Mouse (Mus musculus): ENCODE data around the gene Hsd17b13.
"Not testable (repeated sequence)": the region's sequence is repeated elsewhere in the genome, so short reads cannot be mapped to it uniquely, and the experiment has no call there.

Gene Hsd17b13

DNA sequence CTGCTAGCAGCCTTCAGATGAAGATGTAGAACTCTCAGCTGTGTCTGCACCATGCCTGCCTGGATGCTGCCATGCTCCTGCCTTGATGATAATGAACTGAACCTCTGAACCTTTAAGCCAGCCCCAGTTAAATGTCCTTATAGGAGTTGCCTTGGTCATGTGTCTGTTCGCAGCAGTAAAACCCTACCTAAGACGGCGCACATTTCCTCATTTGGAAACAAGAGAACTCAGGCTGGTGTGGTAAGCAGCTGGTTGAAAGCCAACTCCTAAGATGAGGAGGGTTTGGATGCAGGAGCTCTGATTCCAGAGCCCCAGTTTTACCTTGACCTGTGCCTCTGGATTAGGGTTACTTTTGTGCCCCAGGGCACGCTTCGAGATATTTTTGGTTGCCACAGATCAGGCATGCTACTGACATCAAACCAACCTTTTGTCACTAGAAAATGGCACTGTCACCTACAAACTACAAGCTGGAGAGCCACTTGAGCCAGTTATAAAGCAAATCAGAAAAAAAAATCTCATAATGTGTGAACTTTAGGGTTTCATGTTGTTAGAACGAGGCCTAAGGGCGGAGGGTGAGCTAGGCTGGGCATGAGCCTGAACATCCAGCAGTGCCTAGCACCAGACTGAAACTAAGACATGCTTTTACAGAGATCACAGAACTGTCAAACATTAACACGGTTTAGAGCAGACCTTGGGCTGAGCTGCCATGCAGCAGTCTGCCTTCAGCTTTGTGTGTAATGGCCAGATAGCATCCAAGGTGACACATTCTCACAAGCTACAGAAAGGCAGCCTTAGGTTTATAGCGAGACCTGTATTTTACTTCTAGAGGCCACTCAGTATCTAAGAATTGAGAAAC lies 3.7 kb upstream of the Hsd17b13 start:
- DNase-seq (ENCODE audit: low spot score) = no peak

GRCm38 (mm10) chr5:103977907-103978570 lies 829 bp upstream of the Hsd17b13 start:
- DNase-seq (ENCODE audit: low spot score) = no peak

DNA sequence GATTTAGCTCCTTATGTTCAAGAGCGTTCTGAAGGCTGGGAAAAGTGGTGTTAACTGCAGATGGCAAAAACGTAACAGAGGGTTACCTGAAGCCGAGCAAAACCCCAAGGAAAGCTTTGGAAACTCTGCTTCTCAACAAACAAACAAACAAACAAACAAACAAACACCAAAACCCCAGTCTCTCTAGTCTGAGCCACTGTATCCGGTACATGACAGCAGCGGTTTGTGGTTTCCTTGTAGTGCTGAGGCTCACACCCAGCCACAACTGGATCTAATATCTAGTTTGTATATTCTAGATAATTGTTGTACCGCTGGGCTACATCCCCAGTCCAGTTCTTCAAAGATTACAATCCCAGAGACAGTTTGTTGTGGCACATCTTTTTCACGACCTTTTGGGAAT lies 1.5 kb downstream of the Hsd17b13 start:
- DNase-seq (ENCODE audit: low spot score) = no peak

DNA sequence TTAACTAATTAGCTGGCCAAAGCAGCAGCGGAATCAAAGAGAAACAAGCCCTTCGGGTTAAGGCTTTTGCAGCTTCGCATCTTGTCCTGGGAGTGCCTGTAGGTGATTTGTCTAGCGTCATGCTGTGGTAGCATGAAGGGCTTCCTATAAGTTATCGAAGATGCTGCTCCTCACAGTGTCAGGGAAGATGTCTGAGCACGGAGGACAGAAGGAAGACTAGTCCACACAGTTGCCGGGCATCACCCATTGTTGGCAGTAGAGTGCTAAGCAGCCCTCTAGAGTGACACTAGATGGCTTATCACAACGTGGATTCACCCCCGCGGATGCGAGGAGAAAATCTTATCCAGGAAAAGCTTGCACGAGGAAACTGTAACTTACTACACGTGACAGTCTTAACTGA lies 4.4 kb downstream of the Hsd17b13 start:
- DNase-seq (ENCODE audit: low spot score) = no peak

DNA sequence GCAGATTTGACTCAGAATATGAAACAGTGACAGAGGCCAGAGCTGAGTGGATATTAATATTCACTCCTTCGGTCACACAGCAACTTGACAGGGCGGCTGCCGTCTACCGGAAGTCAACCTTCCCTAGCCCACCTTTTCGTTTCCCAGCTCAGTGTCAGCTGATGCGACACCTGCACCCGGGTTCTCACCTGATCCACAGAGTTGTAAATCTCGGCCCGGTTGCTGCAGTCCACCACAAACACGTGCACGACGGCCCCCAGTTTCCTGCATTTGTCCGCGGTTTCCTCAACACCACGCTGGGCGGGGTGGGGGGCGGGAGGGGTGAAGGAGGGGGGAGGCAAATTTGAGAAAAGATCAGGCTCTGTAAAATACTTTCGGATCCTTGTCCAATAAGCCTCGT lies 4.8 kb downstream of the Hsd17b13 start:
- DNase-seq (ENCODE audit: low spot score) = no peak

- no peak for DNase-seq (ENCODE audit: low spot score)
Observed at GRCm38 (mm10) chr5:103971051-103971450, 6.2 kb downstream of the Hsd17b13 start.

GRCm38 (mm10) chr5:103962935-103963429 lies 14.2 kb downstream of the Hsd17b13 start:
- DNase-seq (ENCODE audit: low spot score) = no peak

DNA sequence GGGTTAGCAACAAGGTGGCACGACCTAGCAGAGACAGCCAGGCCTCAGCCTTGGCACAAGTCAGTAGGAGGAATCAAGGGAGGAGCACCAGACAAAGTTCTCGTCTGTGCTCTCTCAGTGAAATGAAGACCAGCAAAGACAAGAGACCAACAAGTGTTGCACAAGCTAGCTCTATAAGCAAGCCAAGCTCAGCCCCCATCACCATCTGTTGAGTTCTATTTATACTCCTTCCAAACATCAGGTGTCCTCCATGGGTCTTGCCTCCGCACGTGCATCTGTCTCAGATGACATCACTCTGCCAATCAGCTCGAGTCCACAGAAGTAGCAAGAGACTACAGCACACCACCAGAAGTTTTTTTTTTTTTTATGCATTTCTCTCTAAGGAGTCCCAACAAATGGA lies 22.6 kb downstream of the Hsd17b13 start:
- DNase-seq (ENCODE audit: low spot score) = no peak

DNA sequence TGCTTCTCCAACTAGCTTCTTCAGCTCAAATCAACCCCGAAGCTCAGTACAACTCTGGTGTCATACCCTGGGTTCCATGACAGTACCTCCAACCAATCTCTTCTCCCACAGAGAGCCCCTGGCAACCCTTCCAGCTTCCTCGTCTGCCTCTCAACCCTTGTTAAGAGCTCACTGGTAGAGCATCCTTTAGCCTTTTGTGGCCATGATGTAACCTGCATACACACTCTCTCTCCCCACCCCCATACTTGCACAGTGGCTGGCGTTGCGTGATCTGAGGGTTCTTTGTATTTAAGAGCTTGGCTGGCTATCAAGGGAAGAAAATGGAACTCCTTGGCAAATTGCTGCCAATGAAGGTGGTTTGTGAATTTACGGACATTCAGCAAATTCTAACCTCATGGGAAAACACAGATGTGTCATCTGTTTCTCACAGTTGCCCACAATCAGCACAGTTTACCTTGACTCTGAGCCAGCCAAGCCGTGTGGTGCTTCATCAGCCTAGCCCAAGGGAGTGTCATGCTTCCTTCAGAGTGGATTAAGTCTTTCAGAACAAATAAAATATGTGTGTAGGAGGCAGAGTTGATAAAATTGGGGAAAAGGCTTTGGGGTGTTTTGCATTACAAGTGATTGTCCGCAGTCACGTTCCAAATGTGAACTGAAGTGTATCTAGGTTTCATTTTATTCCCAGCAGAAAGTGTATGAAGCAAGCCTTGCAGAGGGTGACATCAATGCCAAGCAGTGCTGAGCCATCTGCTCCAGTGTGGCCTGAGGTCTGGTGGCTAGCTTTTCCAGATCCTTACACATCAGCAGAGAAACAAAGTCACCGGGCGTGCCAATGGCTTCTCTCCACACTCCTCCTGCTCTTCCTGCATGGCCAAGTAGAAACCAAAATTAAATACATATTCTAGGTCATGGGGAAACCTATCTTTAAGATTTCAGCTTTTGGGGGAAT lies 23.8 kb downstream of the Hsd17b13 start:
- DNase-seq (ENCODE audit: low spot score) = peak; percentile 26

GRCm38 (mm10) chr5:103950138-103950537 lies 27.1 kb downstream of the Hsd17b13 start:
- not testable (repeated sequence) for DNase-seq (ENCODE audit: low spot score)

- DNase-seq (ENCODE audit: low spot score) = no peak
Observed at GRCm38 (mm10) chr5:103943183-103943582, 34.0 kb downstream of the Hsd17b13 start.

GRCm38 (mm10) chr5:103939856-103940255 lies 37.4 kb downstream of the Hsd17b13 start:
- no peak for DNase-seq (ENCODE audit: low spot score)

GRCm38 (mm10) chr5:103939350-103939652 lies 37.9 kb downstream of the Hsd17b13 start:
- no peak for DNase-seq (ENCODE audit: low spot score)

DNA sequence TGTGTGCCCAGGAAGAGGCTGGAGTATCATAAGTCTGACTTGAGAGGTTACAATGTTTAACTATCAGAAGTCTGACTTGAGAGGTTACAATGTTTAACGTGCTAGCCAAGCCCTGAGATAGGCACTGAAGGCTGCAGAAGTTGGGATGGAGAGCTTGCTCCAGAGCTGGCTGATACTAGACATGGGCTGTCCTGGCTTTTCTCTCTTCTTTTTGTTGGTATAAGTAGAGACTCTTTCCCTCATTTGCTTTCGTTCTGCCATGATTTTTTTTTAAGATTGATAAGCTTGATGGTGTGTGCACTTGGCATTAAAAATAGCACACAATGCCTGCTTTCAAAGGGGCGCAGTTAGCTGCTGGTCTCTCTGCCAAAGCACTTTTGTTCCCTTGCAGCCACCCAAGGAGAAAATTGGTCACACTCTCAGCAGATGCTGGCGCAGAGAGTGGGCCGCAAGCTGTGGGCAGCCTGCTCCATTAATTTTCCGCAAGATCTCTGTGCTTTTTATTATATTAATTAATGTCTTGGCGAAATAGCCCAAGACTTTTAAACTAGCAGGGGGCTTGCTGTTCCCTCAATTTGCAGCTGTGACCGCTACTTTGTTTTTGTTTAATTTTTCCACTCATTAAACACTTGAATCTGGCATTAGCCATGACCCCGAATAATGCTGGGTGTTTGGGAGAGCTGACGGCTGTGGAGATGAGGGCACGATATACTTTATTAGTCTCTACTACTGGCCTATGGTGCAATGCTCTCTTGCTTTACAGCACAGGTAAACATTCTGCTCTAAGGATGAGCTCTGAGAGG lies 38.5 kb downstream of the Hsd17b13 start:
- DNase-seq (ENCODE audit: low spot score) = no peak

GRCm38 (mm10) chr5:103936906-103937589 lies 40.2 kb downstream of the Hsd17b13 start:
- DNase-seq (ENCODE audit: low spot score) = no peak

DNA sequence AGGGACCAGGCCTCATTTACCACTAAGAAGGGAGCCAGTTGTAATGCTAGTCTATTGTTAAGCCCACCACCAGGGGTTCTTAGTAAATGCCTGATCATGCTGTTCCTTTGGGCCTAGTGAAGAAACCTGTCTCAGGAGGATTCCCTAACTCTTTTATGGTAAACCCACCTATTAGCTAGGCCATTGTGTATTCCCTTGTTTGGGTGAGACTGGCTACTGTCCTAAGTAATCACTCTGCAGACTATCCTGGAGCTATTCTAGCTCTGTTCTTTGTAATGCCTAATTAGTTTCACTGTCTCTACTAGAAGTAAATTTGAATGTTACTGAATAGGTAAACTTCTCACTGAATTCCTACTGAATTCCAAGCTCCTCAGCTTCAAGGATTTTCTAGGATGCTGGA lies 45.3 kb downstream of the Hsd17b13 start:
- DNase-seq (ENCODE audit: low spot score) = not testable (repeated sequence)

DNA sequence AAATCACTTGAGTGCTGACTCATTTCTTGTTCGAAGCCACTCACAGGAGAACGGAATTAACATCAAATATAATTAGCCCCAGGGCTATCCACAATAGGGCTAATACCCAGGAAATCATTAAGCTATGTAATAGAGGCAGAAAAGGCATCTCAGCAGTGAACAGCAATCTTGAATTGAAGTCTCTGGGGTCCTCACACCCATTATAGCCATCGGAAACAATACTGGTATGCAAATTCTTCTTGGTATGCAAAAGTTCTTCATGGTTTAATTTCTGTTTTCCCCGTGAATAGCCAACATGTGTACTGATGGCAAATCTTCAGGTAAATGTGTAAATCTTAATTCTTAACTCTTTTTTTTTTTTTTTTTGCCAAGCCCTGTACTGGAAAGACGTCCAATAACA lies 46.7 kb downstream of the Hsd17b13 start:
- no peak for DNase-seq (ENCODE audit: low spot score)

DNA sequence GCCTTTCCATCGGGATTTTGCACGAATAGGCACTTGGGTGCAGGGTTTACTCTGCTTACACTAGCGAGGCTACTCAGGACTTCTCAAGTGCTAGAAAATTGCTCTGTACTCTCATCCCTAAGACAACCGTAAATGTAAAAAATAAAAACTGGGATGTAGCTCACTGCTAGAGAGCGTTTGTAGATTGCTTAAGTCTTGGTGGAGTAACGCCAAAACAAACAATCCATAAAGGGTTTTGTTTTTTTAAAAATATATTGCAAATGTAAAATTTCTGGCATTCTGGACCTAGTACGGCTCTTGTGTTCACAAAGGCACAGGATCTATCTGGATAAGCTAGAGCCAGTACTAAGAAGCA lies 49.0 kb downstream of the Hsd17b13 start:
- no peak for DNase-seq (ENCODE audit: low spot score)

- DNase-seq (ENCODE audit: low spot score) = peak; percentile 58
Observed at GRCm38 (mm10) chr5:103927429-103928195, 49.6 kb downstream of the Hsd17b13 start.

DNA sequence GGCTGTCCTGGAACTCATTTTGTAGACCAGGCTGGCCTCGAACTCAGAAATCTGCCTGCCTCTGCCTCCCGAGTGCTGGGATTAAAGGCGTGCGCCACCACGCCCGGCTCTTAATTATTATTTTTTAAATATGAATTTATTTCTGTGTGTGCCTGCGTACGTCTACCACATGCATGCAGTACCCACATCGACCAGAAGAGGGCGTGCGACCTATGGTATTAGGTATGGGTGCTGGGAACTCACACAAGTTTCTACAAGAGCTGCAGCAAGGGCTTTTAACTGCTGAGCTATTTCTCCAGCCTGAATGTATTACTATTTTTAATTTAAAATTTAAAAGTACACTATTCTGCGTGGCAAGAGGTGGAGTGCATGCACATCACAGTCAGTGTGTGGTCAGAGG lies 50.8 kb downstream of the Hsd17b13 start:
- no peak for DNase-seq (ENCODE audit: low spot score)
